Mouse (Mus musculus) erythroblast, embryonic 14.5 days (primary cell): ENCODE results near the gene Cbs.

ENCODE experiments used
- GATA1 ChIP-seq: IDR thresholded peaks from 2 replicates; pipeline ENCODE4 v1.6.1; 2012; ENCODE audit warnings: low read length, inconsistent platforms, mixed read lengths
- TAL1 ChIP-seq: IDR thresholded peaks from 3 replicates; pipeline ENCODE4 v1.6.1; 2012; ENCODE audit warnings: low read length, inconsistent platforms, mixed read lengths

DNA sequence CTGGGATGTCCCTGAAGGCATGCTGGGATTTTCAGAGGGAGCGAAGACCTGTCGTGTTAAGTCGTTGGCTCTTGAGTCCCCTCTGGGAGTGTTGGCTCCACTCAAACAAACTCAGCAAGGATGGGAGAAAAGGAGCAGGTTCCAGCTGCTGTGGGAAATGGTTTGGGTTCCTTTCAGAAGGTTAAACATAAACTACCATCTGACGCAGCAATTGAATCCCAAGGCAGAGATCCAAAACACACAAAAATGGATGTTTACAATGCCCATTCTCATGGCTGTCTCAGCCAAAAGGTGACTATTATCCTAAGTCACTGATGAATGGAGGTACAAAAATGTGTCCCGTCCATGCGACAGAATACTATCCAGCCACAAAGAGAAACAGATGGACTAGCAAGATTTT lies 4.0 kb downstream of the Cbs start:
- TF ChIP-seq GATA1 = no peak
- TF ChIP-seq TAL1 = no peak
